Mouse (Mus musculus) lung, adult 2 months (tissue): ENCODE data around the gene Prkrip1. TPM values are rescaled to one million over a fixed set of nuclear protein-coding genes. Genes with fewer than 3 reads are reported as not detected.

Source experiments
- DNase-seq: peaks from one replicate; pipeline ENCODE4 v3.0.0; 2022
- H3K4me1 ChIP-seq: fragments of 200-500 bp; 2 replicates; pipeline ENCODE4 v1.6.1; 2011; ENCODE audit warnings: low read length; ENCODE audit not compliant: control insufficient read depth, insufficient read depth
- H3K4me3 ChIP-seq: fragments of 200-500 bp; replicated peaks from 2 replicates; pipeline ENCODE3; 2011; ENCODE audit warnings: low read depth, mild to moderate bottlenecking, control low read depth, low read length; ENCODE audit errors: extremely low read depth
- CTCF ChIP-seq: fragments of 200-500 bp; IDR thresholded peaks from 2 replicates; pipeline ENCODE4 v1.5.1; 2011; ENCODE audit warnings: mild to moderate bottlenecking, low read length, control low read depth; ENCODE audit not compliant: insufficient read depth
- POLR2A ChIP-seq: fragments of 200-500 bp; IDR thresholded peaks from 2 replicates; pipeline ENCODE4 v1.6.1; 2011; ENCODE audit warnings: low read depth, mild to moderate bottlenecking, control low read depth, low read length, borderline replicate concordance; ENCODE audit errors: extremely low read depth
- WGBS: fragments of 180-500 bp; shearing (Covaris S2); methylation state at CpG from one replicate; pipeline ENCODE4 v1.1.7; 2018; 5-methylcytosine and 5-hydroxymethylcytosine counted together
- polyA plus RNA-seq: library from polyadenylated mRNA; depleted of rRNA; stranded (reverse); fragments of >200 nt; gene quantifications from 2 replicates; pipeline ENCODE4 v1.2.3, GENCODE M21; 2012; rRNA removed

Gene Prkrip1
- polyA plus RNA-seq, 1 experiment: 11.0 TPM

- WGBS: 45% methylated on average over 12 of the region's 12 CpGs
- H3K4me1 ChIP-seq: no peaks in the 10 kb centered on the region
- no peak for DNase-seq
- TF ChIP-seq POLR2A: no peak
- TF ChIP-seq CTCF: no peak
- no peak overlapping the region for H3K4me3 ChIP-seq
Observed at GRCm38 (mm10) chr5:136144606-136145430, 53.9 kb downstream of the Prkrip1 start.

GRCm38 (mm10) chr5:136143161-136143755, 55.5 kb downstream of the Prkrip1 start:
- no peaks in the 10 kb centered on the region for H3K4me1 ChIP-seq
- no peak overlapping the region for H3K4me3 ChIP-seq
- WGBS: 88% methylated on average over 6 of the region's 6 CpGs
- TF ChIP-seq POLR2A (no peak), CTCF (peak; percentile 42)
- no peak for DNase-seq

- 85% methylated on average over 5 of the region's 5 CpGs for whole genome bisulfite sequencing
- DNase-seq: no peak
Observed at GRCm38 (mm10) chr5:136142746-136143145, 56.0 kb downstream of the Prkrip1 start.

GRCm38 (mm10) chr5:136140057-136140482, 58.7 kb downstream of the Prkrip1 start:
- no peak for TF ChIP-seq CTCF
- no peak for TF ChIP-seq POLR2A
- Histone ChIP-seq H3K4me1 (peaks cover 4% of the 10 kb centered on the region), H3K4me3 (no peak overlapping the region)
- 85% methylated on average over 10 of the region's 10 CpGs for WGBS
- DNase-seq: no peak

More at GRCm38 (mm10) chr5:136142746-136143145, 56.0 kb downstream of the Prkrip1 start:
- TF ChIP-seq CTCF: peak; percentile 15; the same call in 1 of the 2 replicates
- no peak for TF ChIP-seq POLR2A
- no peak overlapping the region for H3K4me3 ChIP-seq
- H3K4me1 ChIP-seq: no peaks in the 10 kb centered on the region

GRCm38 (mm10) chr5:136139393-136139792, 59.4 kb downstream of the Prkrip1 start:
- no peak for DNase-seq
- peaks cover 7% of the 10 kb centered on the region for H3K4me1 ChIP-seq
- 82% methylated on average over 13 of the region's 13 CpGs for WGBS
- no peak for TF ChIP-seq CTCF
- no peak for TF ChIP-seq POLR2A
- no peak overlapping the region for H3K4me3 ChIP-seq

- 74% methylated on average over 13 of the region's 13 CpGs for WGBS
- DNase-seq: peak; percentile 39
- H3K4me1 ChIP-seq: peaks cover 7% of the 10 kb centered on the region
- no peak overlapping the region for H3K4me3 ChIP-seq
- TF ChIP-seq POLR2A: no peak
- TF ChIP-seq CTCF: peak; percentile 79
Observed at GRCm38 (mm10) chr5:136137658-136138274, 61.0 kb downstream of the Prkrip1 start.

- peaks cover 7% of the 10 kb centered on the region for H3K4me1 ChIP-seq
- DNase-seq: no peak
- WGBS: 4% methylated on average over 20 of the region's 20 CpGs
- no peak for TF ChIP-seq POLR2A
- no peak for TF ChIP-seq CTCF
- peak overlapping the region; percentile 89 for H3K4me3 ChIP-seq
Observed at GRCm38 (mm10) chr5:136136292-136136990, 62.3 kb downstream of the Prkrip1 start.

- Histone ChIP-seq H3K4me1 (peaks cover 7% of the 10 kb centered on the region), H3K4me3 (peak within 1 kb of the TSS; percentile 89)
- TF ChIP-seq POLR2A (peak; percentile 69), CTCF (peak; percentile 48; the same call in 1 of the 2 replicates)
- DNase-seq: peak; percentile 95
- WGBS: under 1% methylated on average over 60 of the region's 60 CpGs
Observed at GRCm38 (mm10) chr5:136135571-136136291, 63.0 kb downstream of the Prkrip1 start, which contains the start of the genes Lrwd1 and Alkbh4. Lrwd1 (minus strand) TSS chr5:136136074. Alkbh4 (plus strand) TSS chr5:136136146.

Other genes with a start within 250 kb of the Prkrip1 start
- 3.6 and 3.9 TPM in 2 replicates for gene Ssc4d, start 224.4 kb downstream of the Prkrip1 start, polyA plus RNA-seq
- 0.08 TPM in 1 of 2 replicates, not detected in the other for gene Zp3, start 218.9 kb downstream of the Prkrip1 start, polyA plus RNA-seq
- gene Dtx2, start 204.2 kb downstream of the Prkrip1 start, polyA plus RNA-seq: 23.9 and 29.9 TPM in 2 replicates
- 62.7 and 76.3 TPM in 2 replicates for gene Upk3b, start 160.5 kb downstream of the Prkrip1 start, polyA plus RNA-seq
- gene Upk3bl, start 144.5 kb downstream of the Prkrip1 start, polyA plus RNA-seq: 4.2 TPM in 1 of 2 replicates, not detected in the other
- gene Rasa4, start 115.0 kb downstream of the Prkrip1 start, polyA plus RNA-seq: 11.8 and 16.1 TPM in 2 replicates
- gene Polr2j, start 82.3 kb downstream of the Prkrip1 start, polyA plus RNA-seq: 35.0 and 37.1 TPM in 2 replicates
- gene Lrwd1, start 62.9 kb downstream of the Prkrip1 start, polyA plus RNA-seq: 32.3 and 35.4 TPM in 2 replicates
- gene Alkbh4, start 62.8 kb downstream of the Prkrip1 start, polyA plus RNA-seq: 15.1 TPM in 2 replicates
- gene Orai2, start 28.2 kb downstream of the Prkrip1 start, polyA plus RNA-seq: 39.2 and 51.0 TPM in 2 replicates
- gene Sh2b2, start 47.6 kb upstream of the Prkrip1 start, polyA plus RNA-seq: 11.5 and 12.6 TPM in 2 replicates